Mouse (Mus musculus): Measurements from ENCODE around the gene Mdc1. TPM values are rescaled to one million over a fixed set of nuclear protein-coding genes. Genes with fewer than 3 reads are reported as not detected.

Mdc1 gene
- polyA plus RNA-seq, 1 experiment = 12.1 TPM

DNA sequence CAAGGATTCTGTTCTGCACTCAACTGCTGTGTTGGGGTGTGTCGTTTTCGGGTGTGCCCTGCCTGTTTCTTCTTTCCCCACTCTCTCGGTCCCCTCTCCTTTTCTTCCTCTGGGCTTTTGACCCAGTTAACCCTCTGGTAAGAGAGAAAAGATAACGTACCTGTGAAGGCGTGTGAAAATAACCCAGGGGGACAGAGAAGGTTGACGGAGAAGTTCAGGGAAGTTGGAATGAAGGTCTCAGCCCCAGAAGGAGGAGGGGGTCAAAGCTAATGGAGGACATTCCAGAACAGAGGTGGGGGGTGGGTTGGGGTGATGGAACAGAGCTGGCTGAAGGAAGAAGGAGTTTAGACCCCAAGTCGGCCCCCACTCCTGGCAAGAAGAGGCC is 27.6 kb downstream of the Mdc1 start:
- H3K4me3 ChIP-seq (replicated peaks; ENCODE audit: insufficient read depth, low read depth, low read length) = peak overlapping the region; percentile 5
- no peaks in the 10 kb centered on the region for H3K27me3 ChIP-seq (ENCODE audit: control insufficient read depth, insufficient read depth, low read length)
- WGBS = 23% methylated on average over 7 of the region's 7 CpGs
- DNase-seq = no peak
- H3K4me1 ChIP-seq (ENCODE audit: control insufficient read depth, insufficient read depth, low read length) = peaks cover 3% of the 10 kb centered on the region; the same call in 1 of the 2 replicates
- no peak overlapping the region for H3K27ac ChIP-seq (ENCODE audit: insufficient read depth, low read length)
- TF ChIP-seq CTCF (IDR thresholded peaks at IDR 0.05; ENCODE audit: borderline replicate concordance, insufficient read depth, low read depth, low read length) = no peak
- no peak for TF ChIP-seq POLR2A (IDR thresholded peaks at IDR 0.05; ENCODE audit: borderline replicate concordance, insufficient read depth, low read length)

DNA sequence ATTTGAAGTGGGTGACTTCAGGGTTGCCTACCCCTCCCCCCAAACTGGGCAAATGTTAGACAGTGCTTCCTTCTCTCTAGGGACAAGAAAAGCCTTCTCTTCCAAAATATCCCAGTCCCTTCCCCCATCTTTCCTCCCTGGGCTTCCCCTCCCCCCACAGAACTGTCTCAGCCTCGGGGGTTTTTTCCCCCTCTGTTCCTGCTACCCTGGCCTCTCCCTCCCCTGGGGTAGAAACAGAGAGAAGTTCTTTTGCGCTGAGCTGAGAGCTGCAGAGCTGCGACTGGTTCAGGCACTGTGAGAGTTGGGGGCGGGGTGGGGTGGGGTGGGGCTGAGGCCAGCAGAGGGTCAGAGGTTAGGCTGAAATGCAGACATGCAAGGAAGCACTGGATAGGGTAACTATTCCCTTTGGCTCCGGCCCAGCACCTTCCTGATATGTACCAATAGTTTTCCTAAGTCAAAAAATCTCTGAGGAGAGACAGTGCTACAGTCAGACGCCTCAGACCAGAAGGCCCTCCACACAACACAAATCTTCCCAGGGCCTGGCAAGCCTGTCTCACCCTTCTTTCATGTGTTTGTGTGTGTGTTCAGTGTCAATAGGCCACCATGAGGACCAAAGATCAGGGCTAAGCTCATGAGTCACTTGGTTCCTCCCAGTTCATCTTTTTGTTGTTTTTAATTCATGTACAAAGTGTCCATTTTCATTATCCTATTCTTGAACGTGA is 28.2 kb downstream of the Mdc1 start:
- no peak for DNase-seq
- no peak overlapping the region for H3K4me3 ChIP-seq (replicated peaks; ENCODE audit: insufficient read depth, low read depth, low read length)
- TF ChIP-seq POLR2A (IDR thresholded peaks at IDR 0.05; ENCODE audit: borderline replicate concordance, insufficient read depth, low read length) (no peak), CTCF (IDR thresholded peaks at IDR 0.05; ENCODE audit: borderline replicate concordance, insufficient read depth, low read depth, low read length) (no peak)
- 30% methylated on average over 7 of the region's 7 CpGs for WGBS
- H3K27me3 ChIP-seq (ENCODE audit: control insufficient read depth, insufficient read depth, low read length) = no peaks in the 10 kb centered on the region
- H3K4me1 ChIP-seq (ENCODE audit: control insufficient read depth, insufficient read depth, low read length) = peaks cover 3% of the 10 kb centered on the region; the same call in 1 of the 2 replicates
- no peak overlapping the region; the same call in 1 of the 2 replicates for H3K27ac ChIP-seq (ENCODE audit: insufficient read depth, low read length)

DNA sequence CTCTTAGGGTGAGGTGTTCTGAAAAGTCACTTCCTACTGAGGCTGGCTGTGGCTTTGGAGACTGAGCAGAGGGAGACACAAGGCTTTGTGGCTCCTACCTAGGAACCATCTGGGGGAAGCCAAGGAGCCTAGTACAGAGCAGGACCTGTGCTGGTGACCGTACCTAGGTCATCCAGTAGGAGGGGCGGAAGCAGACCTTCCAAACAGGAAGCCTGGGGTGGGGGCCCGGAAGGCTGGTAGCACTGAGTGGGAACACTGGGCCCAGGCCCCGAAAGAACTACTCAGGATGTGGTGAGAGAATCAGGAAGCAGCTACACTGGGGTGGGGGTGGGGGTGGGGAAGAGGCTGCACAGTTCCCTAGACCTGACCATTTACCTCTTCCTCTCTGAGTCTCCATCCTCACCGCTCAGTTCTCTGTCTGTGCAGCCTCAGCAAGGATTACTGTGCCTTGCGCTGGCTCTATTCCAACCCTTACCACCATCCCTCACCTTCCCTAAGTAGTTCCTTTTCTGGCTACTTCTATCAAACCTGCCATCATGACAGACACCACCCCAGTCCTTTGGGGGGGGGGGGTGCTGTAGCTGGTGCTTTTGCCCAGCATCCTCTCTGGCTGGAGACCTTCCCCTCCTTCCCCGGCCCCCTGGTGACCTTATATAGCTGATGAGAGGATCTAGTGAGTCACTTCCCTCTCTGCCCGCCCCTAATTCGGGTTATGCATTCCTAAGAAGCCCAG is 29.0 kb downstream of the Mdc1 start:
- no peak overlapping the region for H3K27ac ChIP-seq (ENCODE audit: insufficient read depth, low read length)
- TF ChIP-seq CTCF (IDR thresholded peaks at IDR 0.05; ENCODE audit: borderline replicate concordance, insufficient read depth, low read depth, low read length) = no peak
- TF ChIP-seq POLR2A (IDR thresholded peaks at IDR 0.05; ENCODE audit: borderline replicate concordance, insufficient read depth, low read length) = no peak
- no peak overlapping the region for H3K4me3 ChIP-seq (replicated peaks; ENCODE audit: insufficient read depth, low read depth, low read length)
- no peak for DNase-seq
- H3K4me1 ChIP-seq (ENCODE audit: control insufficient read depth, insufficient read depth, low read length) = peaks cover 3% of the 10 kb centered on the region; the same call in 1 of the 2 replicates
- no peaks in the 10 kb centered on the region for H3K27me3 ChIP-seq (ENCODE audit: control insufficient read depth, insufficient read depth, low read length)
- 65% methylated on average over 9 of the region's 9 CpGs for WGBS

DNA sequence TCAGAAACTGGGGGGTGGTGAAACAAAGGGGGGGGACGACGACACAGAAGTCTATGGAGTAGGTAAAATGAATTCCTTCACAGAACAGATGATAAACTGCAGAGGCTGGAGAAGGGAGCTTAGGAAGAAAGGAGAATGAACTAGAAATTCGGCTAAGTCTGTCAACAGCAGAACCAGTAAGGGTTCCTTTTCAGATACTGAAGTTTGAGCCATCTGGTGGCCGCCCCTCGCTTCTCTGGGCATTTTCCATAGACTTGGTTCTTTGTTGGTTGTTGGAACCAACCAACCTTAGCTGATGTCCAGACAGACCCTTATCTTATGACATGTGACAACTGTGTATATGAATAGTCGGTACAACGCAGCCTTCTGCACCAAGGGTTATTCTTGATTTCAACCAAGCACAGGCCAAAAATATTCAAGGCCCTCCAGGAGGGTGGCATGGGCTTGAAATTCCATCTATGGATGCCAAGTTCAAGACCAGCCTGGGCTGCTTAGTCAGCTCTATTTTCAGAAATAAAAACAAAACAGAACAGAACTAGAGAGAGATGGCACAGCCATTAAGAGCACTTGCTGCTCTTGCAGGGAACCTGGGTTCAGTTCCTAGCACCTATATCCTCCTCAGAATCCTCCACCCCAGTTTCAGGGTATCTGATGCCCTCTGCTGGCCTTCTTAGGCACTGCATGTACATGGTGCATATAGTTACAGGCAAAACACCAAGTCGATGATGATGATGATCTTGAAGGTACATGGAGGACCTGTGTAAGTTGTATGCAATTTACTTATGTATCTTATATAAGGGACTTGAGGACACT is 29.8 kb downstream of the Mdc1 start:
- H3K4me3 ChIP-seq (replicated peaks; ENCODE audit: insufficient read depth, low read depth, low read length) = no peak overlapping the region
- H3K27me3 ChIP-seq (ENCODE audit: control insufficient read depth, insufficient read depth, low read length) = no peaks in the 10 kb centered on the region
- TF ChIP-seq POLR2A (IDR thresholded peaks at IDR 0.05; ENCODE audit: borderline replicate concordance, insufficient read depth, low read length) (no peak), CTCF (IDR thresholded peaks at IDR 0.05; ENCODE audit: borderline replicate concordance, insufficient read depth, low read depth, low read length) (peak; percentile 24; the same call in 1 of the 2 replicates)
- DNase-seq = no peak
- peaks cover 3% of the 10 kb centered on the region; the same call in 1 of the 2 replicates for H3K4me1 ChIP-seq (ENCODE audit: control insufficient read depth, insufficient read depth, low read length)
- 82% methylated on average over 8 of the region's 8 CpGs for WGBS
- no peak overlapping the region for H3K27ac ChIP-seq (ENCODE audit: insufficient read depth, low read length)

DNA sequence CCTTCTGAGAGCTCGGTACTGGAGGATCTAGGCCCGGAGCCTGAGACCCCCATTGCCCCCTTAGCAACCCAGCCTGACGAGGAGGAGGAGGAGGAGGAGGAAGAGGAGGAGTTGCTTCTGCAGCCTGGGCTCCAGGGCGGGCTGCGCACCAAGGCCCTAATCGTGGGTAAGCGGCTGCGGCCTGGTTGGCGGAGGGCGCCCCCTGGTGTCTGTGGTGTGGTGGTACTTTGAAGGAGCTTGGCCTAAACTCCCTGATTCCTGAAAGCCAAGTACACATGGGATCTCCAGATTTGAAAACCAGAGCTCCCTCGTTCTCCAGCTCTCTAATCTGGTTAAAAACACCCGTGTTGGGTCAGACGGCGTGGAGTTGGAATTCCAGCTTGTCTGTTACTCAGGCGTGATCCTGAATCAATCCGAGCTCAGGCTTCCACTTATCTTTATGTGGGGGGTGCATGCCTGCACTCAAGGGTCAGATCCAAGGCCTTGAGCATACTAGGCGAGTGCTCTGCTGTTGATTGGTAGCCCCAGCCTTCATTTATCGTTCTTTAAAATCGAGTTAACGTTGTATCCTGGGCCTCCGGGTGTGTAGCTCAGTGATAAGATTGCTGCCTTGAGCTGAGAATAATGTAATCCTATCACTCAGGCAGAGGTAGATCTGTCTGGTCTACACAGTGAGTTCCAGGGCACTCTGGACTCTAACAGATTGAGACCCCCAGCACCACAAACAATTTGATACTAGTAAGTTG is 32.6 kb downstream of the Mdc1 start:
- Histone ChIP-seq H3K4me3 (replicated peaks; ENCODE audit: insufficient read depth, low read depth, low read length) (no peak overlapping the region), H3K27ac (ENCODE audit: insufficient read depth, low read length) (no peak overlapping the region)

DNA sequence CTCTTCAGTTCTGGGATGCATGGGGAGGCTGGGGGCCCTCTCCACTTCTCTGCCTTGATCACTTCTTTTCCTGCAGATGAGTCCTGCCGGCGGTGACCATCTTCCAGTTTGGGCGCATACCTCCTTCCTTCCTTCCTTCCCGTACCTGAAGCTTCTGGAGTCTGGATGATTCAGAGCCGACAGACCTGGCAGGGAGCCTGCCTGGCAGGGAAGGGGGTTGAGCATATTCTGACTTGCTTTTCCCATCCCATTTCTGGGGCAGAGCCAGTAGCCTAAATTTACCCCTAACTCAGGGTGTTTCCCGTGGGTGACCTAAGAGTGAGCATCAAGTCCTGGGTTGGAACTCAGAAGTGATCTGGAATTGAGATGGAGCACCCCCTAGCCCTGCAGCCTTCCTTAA is 33.4 kb downstream of the Mdc1 start:
- 45% methylated on average over 6 of the region's 6 CpGs for WGBS

More for the DNA sequence above, 32.6 kb downstream of the Mdc1 start:
- H3K27me3 ChIP-seq (ENCODE audit: control insufficient read depth, insufficient read depth, low read length) = no peaks in the 10 kb centered on the region
- peak; percentile 84 to 91 for DNase-seq
- TF ChIP-seq CTCF (IDR thresholded peaks at IDR 0.05; ENCODE audit: borderline replicate concordance, insufficient read depth, low read depth, low read length) = peak; percentile 95
- TF ChIP-seq POLR2A (IDR thresholded peaks at IDR 0.05; ENCODE audit: borderline replicate concordance, insufficient read depth, low read length) = no peak
- WGBS = 31% methylated on average over 21 of the region's 21 CpGs
- H3K4me1 ChIP-seq (ENCODE audit: control insufficient read depth, insufficient read depth, low read length) = peaks cover 3% of the 10 kb centered on the region; the same call in 1 of the 2 replicates

More for the DNA sequence above, 33.4 kb downstream of the Mdc1 start:
- TF ChIP-seq POLR2A (IDR thresholded peaks at IDR 0.05; ENCODE audit: borderline replicate concordance, insufficient read depth, low read length) (no peak), CTCF (IDR thresholded peaks at IDR 0.05; ENCODE audit: borderline replicate concordance, insufficient read depth, low read depth, low read length) (no peak)
- Histone ChIP-seq H3K4me3 (replicated peaks; ENCODE audit: insufficient read depth, low read depth, low read length) (no peak overlapping the region), H3K4me1 (ENCODE audit: control insufficient read depth, insufficient read depth, low read length) (peaks cover 3% of the 10 kb centered on the region; the same call in 1 of the 2 replicates), H3K27me3 (ENCODE audit: control insufficient read depth, insufficient read depth, low read length) (no peaks in the 10 kb centered on the region), H3K27ac (ENCODE audit: insufficient read depth, low read length) (no peak overlapping the region)
- no peak for DNase-seq

Data from cerebellum, adult 2 months (tissue).